Mouse (Mus musculus) layer of hippocampus, adult 11-12 months (tissue): Measurements from ENCODE around the gene Afap1l2.

ENCODE experiments used
- DNase-seq: peaks from one replicate; pipeline ENCODE4 v3.0.0; 2022; ENCODE audit warnings: low spot score

The Afap1l2 gene

GRCm38 (mm10) chr19:56976515-56976914 lies 31.5 kb downstream of the Afap1l2 start:
- DNase-seq = no peak

- DNase-seq = no peak
Observed at GRCm38 (mm10) chr19:56975502-56975901, 32.5 kb downstream of the Afap1l2 start.

GRCm38 (mm10) chr19:56974159-56974558 lies 33.9 kb downstream of the Afap1l2 start:
- DNase-seq = no peak

- DNase-seq = no peak
Observed at GRCm38 (mm10) chr19:56972768-56973167, 35.3 kb downstream of the Afap1l2 start.

GRCm38 (mm10) chr19:56971347-56971746 lies 36.7 kb downstream of the Afap1l2 start:
- no peak for DNase-seq

- no peak for DNase-seq
Observed at GRCm38 (mm10) chr19:56963876-56964275, 44.2 kb downstream of the Afap1l2 start.

- DNase-seq = no peak
Observed at GRCm38 (mm10) chr19:56959601-56960000, 48.4 kb downstream of the Afap1l2 start.

- DNase-seq = no peak
Observed at GRCm38 (mm10) chr19:56959057-56959456, 49.0 kb downstream of the Afap1l2 start.

- no peak for DNase-seq
Observed at GRCm38 (mm10) chr19:56958582-56959021, 49.4 kb downstream of the Afap1l2 start.

- no peak for DNase-seq
Observed at GRCm38 (mm10) chr19:56958011-56958410, 50.0 kb downstream of the Afap1l2 start.

- DNase-seq = no peak
Observed at GRCm38 (mm10) chr19:56955568-56956513, 52.2 kb downstream of the Afap1l2 start.

GRCm38 (mm10) chr19:56954857-56955256 lies 53.2 kb downstream of the Afap1l2 start:
- no peak for DNase-seq

- no peak for DNase-seq
Observed at GRCm38 (mm10) chr19:56953856-56954255, 54.2 kb downstream of the Afap1l2 start.

GRCm38 (mm10) chr19:56950818-56951217 lies 57.2 kb downstream of the Afap1l2 start:
- no peak for DNase-seq

GRCm38 (mm10) chr19:56949868-56950267 lies 58.2 kb downstream of the Afap1l2 start:
- DNase-seq = no peak

- DNase-seq = no peak
Observed at GRCm38 (mm10) chr19:56947971-56948610, 59.9 kb downstream of the Afap1l2 start.

GRCm38 (mm10) chr19:56946727-56947126 lies 61.3 kb downstream of the Afap1l2 start:
- no peak for DNase-seq

GRCm38 (mm10) chr19:56946277-56946676 lies 61.8 kb downstream of the Afap1l2 start:
- DNase-seq = no peak

- DNase-seq = no peak
Observed at GRCm38 (mm10) chr19:56945621-56946020, 62.4 kb downstream of the Afap1l2 start.

GRCm38 (mm10) chr19:56944826-56945225 lies 63.2 kb downstream of the Afap1l2 start:
- no peak for DNase-seq

GRCm38 (mm10) chr19:56944211-56944610 lies 63.8 kb downstream of the Afap1l2 start:
- no peak for DNase-seq

GRCm38 (mm10) chr19:56942216-56942615 lies 65.8 kb downstream of the Afap1l2 start:
- no peak for DNase-seq

- no peak for DNase-seq
Observed at GRCm38 (mm10) chr19:56940507-56940906, 67.5 kb downstream of the Afap1l2 start.
